Mouse (Mus musculus) layer of hippocampus, postnatal 14 days (tissue): ENCODE results near the gene Gm26741. TPM values are rescaled to one million over a fixed set of nuclear protein-coding genes. Genes with fewer than 3 reads are reported as not detected.

ENCODE experiments used
- DNase-seq, 2 experiments: peaks; one replicate each; pipeline ENCODE4 v3.0.0; 2021 to 2022; ENCODE audit warnings: low spot score in 2 of 2, mixed read lengths in 1 of 2
- total RNA-seq, 2 experiments: library from RNA; stranded (reverse); gene quantifications; 2 replicates each; pipeline ENCODE4 v1.2.3; 2021

The Gm26741 gene
- total RNA-seq, 2 experiments from 2014 or later, result not detected

DNA sequence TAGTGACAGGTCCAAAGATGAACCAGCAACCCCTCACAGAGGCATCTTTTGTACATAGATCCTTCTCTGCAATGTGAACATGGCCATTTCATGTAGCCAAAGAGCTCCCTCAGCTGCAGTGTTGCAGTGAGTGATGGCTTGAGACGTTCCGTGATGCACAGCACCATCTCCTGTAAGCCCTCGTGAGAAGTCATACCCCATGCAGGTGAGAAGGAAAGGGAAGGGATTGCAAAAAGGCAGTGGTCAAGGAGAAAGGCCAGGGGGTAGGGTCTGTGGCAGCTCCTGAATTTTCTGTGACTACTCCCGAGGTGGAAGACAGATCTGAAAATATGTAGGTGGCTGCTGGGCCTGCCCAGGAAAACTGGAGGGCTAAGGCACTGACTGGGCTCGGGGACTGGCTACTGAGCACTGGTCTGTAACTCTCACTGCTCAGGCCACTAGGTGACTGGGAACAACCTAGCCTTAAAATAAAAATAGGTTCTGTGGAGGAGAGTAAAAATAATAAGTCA is 30.4 kb downstream of the Gm26741 start, which contains the start of gene Nepn:
Nepn (plus strand) TSS at position 51 of the 509 bp plus-strand sequence.
- no peak for DNase-seq

DNA sequence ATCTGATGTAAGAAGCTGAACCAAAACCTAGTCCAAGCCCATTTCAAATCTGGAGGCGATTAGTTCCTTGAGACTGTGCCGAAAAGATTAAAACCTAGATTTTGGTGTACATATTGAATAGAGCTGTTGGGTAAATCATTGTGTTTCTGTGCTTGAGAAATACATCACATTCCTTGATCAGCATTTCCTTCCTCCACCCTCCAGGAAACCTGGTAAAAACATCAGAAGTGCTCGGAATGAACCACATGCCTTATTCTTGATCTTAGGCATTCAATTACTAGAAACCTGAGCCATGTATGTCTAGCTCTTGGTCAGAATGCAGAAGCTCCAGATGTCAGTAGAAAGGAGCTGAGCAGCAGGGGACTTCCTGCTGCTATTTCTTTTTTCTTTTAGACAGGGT is 30.9 kb downstream of the Gm26741 start:
- no peak for DNase-seq

DNA sequence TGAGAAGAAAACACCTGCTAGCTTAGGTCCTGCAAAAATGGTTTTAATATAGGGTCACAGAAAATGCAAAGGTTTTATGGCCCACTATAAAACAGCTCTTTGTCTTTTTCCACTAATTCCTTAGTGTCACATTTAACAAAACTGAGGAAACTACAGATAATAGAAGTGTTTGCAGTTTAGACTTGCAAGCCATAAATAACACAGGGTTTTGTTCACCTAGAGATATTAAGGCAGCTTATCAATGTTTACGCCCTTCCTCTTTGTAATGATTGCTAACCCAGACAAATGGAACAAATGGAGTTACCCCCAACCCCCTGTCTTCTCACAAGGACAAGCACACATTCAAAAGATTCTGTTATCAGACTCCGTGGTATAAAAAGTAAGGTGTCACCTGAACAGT is 32.6 kb downstream of the Gm26741 start:
- DNase-seq, result no peak

DNA sequence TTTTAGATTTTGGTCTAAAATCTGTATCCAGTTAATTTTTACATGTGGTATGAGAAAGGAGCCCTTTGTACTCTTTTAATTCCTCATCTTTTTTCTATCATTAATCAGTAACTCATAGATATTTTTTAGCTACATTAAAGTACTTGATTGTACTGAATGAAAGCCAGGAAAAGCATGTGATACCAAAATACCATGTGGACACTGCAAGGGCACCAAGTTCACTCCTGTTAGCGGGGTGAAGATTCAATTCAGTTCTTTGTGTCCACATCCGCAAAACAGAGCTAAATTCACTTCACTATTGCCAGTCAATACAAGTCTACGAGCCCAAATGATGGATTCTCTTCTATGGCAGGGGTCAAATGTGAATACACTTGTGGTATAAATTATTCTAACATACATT is 38.1 kb downstream of the Gm26741 start:
- DNase-seq, result no peak

DNA sequence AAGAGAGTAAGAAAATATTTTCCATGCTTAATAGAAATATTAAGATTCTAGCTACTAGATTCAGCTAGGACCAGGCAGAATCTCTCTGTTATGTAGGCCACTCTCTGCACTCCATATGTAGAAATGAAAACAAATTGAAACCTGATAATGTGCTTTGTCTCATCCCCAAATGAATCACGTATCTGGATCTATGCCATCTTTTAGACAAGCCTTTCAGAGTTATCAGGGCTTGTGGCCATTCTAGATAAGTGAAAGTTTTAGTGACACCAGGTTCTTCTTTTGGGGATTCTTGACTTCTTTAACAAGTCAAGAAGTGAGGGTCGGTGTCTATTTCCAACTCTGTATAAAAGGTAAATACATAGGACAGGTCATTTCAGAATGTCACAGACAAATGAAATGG is 40.1 kb downstream of the Gm26741 start:
- no peak for DNase-seq

DNA sequence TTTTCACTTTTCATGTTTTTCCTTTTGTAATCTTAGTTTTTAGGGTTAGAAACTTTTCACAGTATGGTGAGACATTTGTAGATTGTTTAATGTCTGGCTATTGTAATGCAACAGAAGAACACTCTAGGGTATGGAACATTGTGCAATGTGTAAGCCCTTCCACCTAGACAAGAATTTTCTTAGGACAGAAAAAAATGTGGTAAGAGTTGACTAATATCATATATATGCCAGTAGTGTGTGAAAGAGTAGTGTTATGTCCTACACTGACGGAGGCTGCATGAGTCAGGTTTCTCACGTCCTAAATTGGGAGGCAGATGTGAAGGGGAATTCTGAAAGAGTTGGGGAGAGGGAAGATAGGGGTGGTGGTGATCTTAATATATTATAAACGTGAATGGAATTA is 41.2 kb downstream of the Gm26741 start:
- DNase-seq, result no peak

DNA sequence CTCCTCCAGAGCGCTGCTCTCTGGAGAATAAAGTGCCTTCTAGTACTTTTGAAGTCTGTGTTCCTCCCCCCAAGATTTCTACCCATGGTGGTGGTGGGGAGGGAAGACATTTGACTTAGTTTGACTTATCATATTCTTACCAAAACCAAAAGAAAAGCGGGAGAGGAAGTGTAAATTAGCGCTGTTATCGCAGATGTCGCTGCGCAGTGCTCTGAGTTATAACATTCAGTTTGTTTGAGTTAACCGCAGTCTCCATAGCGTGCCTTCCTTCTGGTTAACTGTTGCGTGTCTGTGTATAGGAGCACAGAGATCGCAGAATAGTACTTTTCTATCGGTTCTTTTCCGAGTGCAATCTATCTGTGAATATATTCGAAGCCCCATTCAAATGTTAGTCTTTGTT is 46.6 kb downstream of the Gm26741 start:
- no peak for DNase-seq

DNA sequence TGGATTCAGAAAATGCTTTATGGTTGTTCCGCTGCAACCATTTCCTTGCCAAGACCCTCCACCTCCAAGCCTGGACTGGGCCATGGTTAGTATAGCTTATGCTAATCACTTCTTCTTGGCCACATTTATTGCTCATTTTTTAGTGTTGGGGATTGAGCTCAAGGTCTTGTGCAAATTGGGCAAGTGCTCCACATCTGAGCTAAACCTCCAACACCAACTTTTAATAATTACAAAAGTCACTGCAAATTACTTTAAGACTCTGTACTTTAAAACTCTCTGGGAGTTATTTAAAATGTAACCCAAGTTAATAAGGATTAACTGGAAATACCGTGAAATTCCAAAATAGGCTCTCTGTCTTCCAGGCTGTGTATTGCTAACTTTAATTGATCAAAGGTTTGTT is 49.0 kb downstream of the Gm26741 start:
- no peak for DNase-seq

Other genes starting within 250 kb of the Gm26741 start
- gene Ros1, start 163.5 kb upstream of the Gm26741 start, total RNA-seq, result not detected
- 1 to 10 TPM; 8.2 to 8.4 TPM for gene Dcbld1, start 125.1 kb upstream of the Gm26741 start, total RNA-seq
- gene Gopc, start 23.4 kb downstream of the Gm26741 start, total RNA-seq, result 10 to 100 TPM; 44.7 to 45.1 TPM
- gene Nepn, start 30.2 kb downstream of the Gm26741 start, total RNA-seq, result not detected
- gene Nus1, start 58.8 kb downstream of the Gm26741 start, total RNA-seq, result 10 to 100 TPM; 59.5 to 61.9 TPM